ENCODE assay signal across 8 mouse cellular contexts in the genomic region with DNA sequence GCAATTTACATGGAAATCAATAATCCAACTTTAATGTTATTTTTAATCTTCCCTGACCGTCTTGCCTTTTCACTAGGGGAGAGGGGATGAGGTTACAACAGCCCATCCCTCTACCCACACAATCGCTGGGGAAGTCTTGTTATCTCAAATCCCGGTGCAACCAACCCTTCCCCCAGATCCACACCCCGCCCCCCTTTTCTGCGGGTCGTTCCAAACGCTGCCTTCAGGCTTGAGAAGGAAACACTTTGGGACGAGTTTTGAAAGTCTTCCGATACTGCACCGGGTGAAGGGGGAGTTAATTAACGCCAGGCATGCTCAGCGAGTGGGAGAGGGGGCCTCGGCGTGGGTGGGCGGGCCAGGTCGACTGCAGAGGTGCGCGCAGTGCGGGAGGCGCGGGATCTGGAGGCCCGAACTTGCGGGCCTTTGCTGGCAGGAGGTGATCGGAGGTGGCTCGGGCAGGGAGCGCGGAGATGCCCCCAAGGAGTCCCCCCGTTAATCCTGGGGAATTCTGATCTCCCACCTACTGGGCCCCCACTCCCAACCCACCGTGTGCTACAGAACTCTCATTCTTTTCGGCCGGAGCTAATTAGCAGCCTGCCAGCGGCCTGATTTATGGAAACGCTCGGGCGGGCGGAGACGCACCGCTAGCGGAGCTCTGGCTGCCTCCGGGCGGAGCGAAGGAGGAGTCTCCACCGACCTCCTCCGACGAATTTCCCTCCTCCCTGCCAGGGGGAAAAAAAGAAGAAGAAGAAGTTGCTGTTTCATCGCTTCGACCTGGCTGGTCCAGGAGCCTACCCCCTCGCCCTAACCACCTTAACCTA. TPM values are rescaled to one million over a fixed set of nuclear protein-coding genes. Genes with fewer than 3 reads are reported as not detected.
DNase-seq lines count a peak whose midpoint lies in the region; ATAC-seq lines count a peak whose summit lies in the region.

No protein-coding gene starts in this region.

- H3K9ac ChIP-seq in limb, embryonic 11.5 days (ENCODE audit: low read length), result peak overlapping the region; percentile 49
- peak overlapping the region; percentile 64 for H3K9ac ChIP-seq in midbrain, embryonic 12.5 days (replicated peaks)

- ATAC-seq in limb, embryonic 11.5 days (ENCODE audit: insufficient number of reproducible peaks, low FRiP score, low TSS enrichment, low read depth), result peak; percentile 52; the same call in 1 of the 2 replicates
- peak; percentile 39 for ATAC-seq in midbrain, embryonic 12.5 days (ENCODE audit: low FRiP score, low read depth)

- WGBS in limb, embryonic 11.5 days, result under 1% methylated on average over 48 of the region's 48 CpGs
- under 1% methylated on average over 48 of the region's 48 CpGs for WGBS in midbrain, embryonic 12.5 days

- peaks cover 65% of the 10 kb centered on the region for H3K27me3 ChIP-seq in limb, embryonic 11.5 days (ENCODE audit: control insufficient read depth, insufficient read depth, low read length)
- peaks cover 93% of the 10 kb centered on the region for H3K27me3 ChIP-seq in midbrain, embryonic 12.5 days

- H3K36me3 ChIP-seq in limb, embryonic 11.5 days (ENCODE audit: control insufficient read depth, insufficient read depth, low read length), result no peaks in the 10 kb centered on the region
- no peaks in the 10 kb centered on the region for H3K36me3 ChIP-seq in midbrain, embryonic 12.5 days

- H3K4me3 ChIP-seq in limb, embryonic 11.5 days (ENCODE audit: low read depth, low read length), result peak overlapping the region; percentile 39
- H3K4me3 ChIP-seq in midbrain, embryonic 12.5 days, result peak overlapping the region; percentile 42

- H3K9me3 ChIP-seq in limb, embryonic 11.5 days (ENCODE audit: control insufficient read depth, low read length), result no peaks in the 10 kb centered on the region
- H3K9me3 ChIP-seq in midbrain, embryonic 12.5 days, result no peaks in the 10 kb centered on the region

- H3K4me2 ChIP-seq in limb, embryonic 11.5 days (ENCODE audit: low read depth, severe bottlenecking), result peak overlapping the region; percentile 91
- H3K4me2 ChIP-seq in midbrain, embryonic 12.5 days (replicated peaks), result peak overlapping the region; percentile 60

- H3K27ac ChIP-seq in limb, embryonic 11.5 days (replicated peaks; ENCODE audit: low read depth, low read length), result no peak overlapping the region
- H3K27ac ChIP-seq in midbrain, embryonic 12.5 days (replicated peaks), result peak overlapping the region; percentile 89

- peak; percentile 84 to 92 for DNase-seq in adrenal gland, adult (ENCODE audit: inconsistent age in 2 of 2, low spot score in 1 of 2)
- no peak for DNase-seq in adrenal gland, postnatal 4 days (ENCODE audit: low spot score in 2 of 2)
- DNase-seq in embryo, embryonic 10.5 days (ENCODE audit: low spot score), result peak; percentile 87
- peak; percentile 51 for DNase-seq in heart, postnatal 4 days
- peak; percentile 86 for DNase-seq in limb, embryonic 11.5 days (ENCODE audit: low spot score)
- peak; percentile 72 to 79 for DNase-seq in urinary bladder, postnatal 36 days (ENCODE audit: low spot score in 2 of 2)
- DNase-seq in left cerebral cortex, adult 11 months (ENCODE audit: low spot score), result no peak

- peaks cover 24% of the 10 kb centered on the region for H3K4me1 ChIP-seq in limb, embryonic 11.5 days (ENCODE audit: control insufficient read depth, insufficient read depth, low read length)
- peaks cover 44% of the 10 kb centered on the region for H3K4me1 ChIP-seq in midbrain, embryonic 12.5 days

RNA-seq across cellular contexts. Expression of a gene that starts 35.1 kb away (rescaled TPM):
- total RNA-seq in adrenal gland, postnatal 4 days (2021), result 100 to 1,000 TPM; 143 to 160 TPM
- total RNA-seq in heart, postnatal 4 days (2021), result 10 to 100 TPM; 34.3 to 35.0 TPM
- polyA plus RNA-seq in limb, embryonic 11.5 days (2014; fragmentation: Nextera tagmentation; extraction: Ambion mirVana), result 71.4 and 79.5 TPM in 2 replicates
- 105 and 143 TPM in 2 replicates for polyA plus RNA-seq in midbrain, embryonic 12.5 days (2016; fragmentation: Nextera tagmentation; extraction: Ambion mirVana)

Comparison
In these comparisons a context has a peak if more than half of its experiments do, and no peak if none do; other contexts are left out.
1. DNase-seq: peak in adrenal gland, adult (2 of 2), embryo, embryonic 10.5 days (single experiment), heart, postnatal 4 days (single experiment), limb, embryonic 11.5 days (single experiment) and urinary bladder, postnatal 36 days (2 of 2); none in adrenal gland, postnatal 4 days (0 of 2) and left cerebral cortex, adult 11 months (single experiment).